Mouse (Mus musculus): ENCODE data around the gene Rpa3. TPM values are rescaled to one million over a fixed set of nuclear protein-coding genes. Genes with fewer than 3 reads are reported as not detected.

The Rpa3 gene
- total and polyA plus RNA-seq, 2 experiments from 2014 or later: 23.8 to 38.6 TPM

- H3K9ac ChIP-seq (replicated peaks; ENCODE audit: low read length): peak within 1 kb of the TSS; percentile 88
- DNase-seq (ENCODE audit: low spot score) (peak; percentile 93), ATAC-seq (peak; percentile 99)
- TF ChIP-seq CTCF (IDR thresholded peaks at IDR 0.05; ENCODE audit: low read depth): 0 out of 2 replicates have a peak, but pooled peaks have one; percentile 27
- no peaks in the 10 kb centered on the region for H3K36me3 ChIP-seq (ENCODE audit: insufficient read depth, low read length)
- H3K4me3 ChIP-seq (ENCODE audit: low read length): peak within 1 kb of the TSS; percentile 77
- H3K27me3 ChIP-seq (ENCODE audit: insufficient read depth, low read length): no peaks in the 10 kb centered on the region
- H3K9me3 ChIP-seq (ENCODE audit: low read length): no peaks in the 10 kb centered on the region
- 0 out of 2 replicates have a peak, but pooled peaks cover 4% of the 10 kb centered on the region for H3K4me1 ChIP-seq (ENCODE audit: insufficient read depth, low read length)
- peak within 1 kb of the TSS; percentile 93 for H3K27ac ChIP-seq
- WGBS: under 1% methylated on average over 62 of the region's 90 CpGs
- H3K4me2 ChIP-seq (ENCODE audit: low read depth, low read length): peak within 1 kb of the TSS; percentile 55
These were observed 49.7 kb downstream of the Rpa3 start, which contains the start of gene Mios for GRCm38 (mm10) chr6:8209047-8209865. Gene Mios, plus strand, starts transcription at chr6:8209222.

Other genes with a start within 250 kb of the Rpa3 start
- 0.75 and 0.94 TPM in 2 replicates for gene Col28a1, start 66.6 kb downstream of the Rpa3 start, total RNA-seq (2014; rRNA removed)
- 1.4 and 1.5 TPM in 2 replicates for gene Col28a1, start 66.6 kb downstream of the Rpa3 start, polyA plus RNA-seq (2015; fragmentation: Nextera tagmentation; extraction: Ambion mirVana)
- gene Mios, start 50.0 kb downstream of the Rpa3 start, total RNA-seq (2014; rRNA removed): 18.9 and 20.8 TPM in 2 replicates
- gene Mios, start 50.0 kb downstream of the Rpa3 start, polyA plus RNA-seq (2015; fragmentation: Nextera tagmentation; extraction: Ambion mirVana): 21.3 and 21.4 TPM in 2 replicates
- gene Umad1, start 115 bp upstream of the Rpa3 start, total RNA-seq (2014; rRNA removed): 16.9 and 24.2 TPM in 2 replicates
- gene Umad1, start 115 bp upstream of the Rpa3 start, polyA plus RNA-seq (2015; fragmentation: Nextera tagmentation; extraction: Ambion mirVana): 56.6 and 57.8 TPM in 2 replicates
- 1.8 and 6.6 TPM in 2 replicates for gene Gm45062, start 277 bp upstream of the Rpa3 start, total RNA-seq (2014; rRNA removed)
- 4.7 and 4.9 TPM in 2 replicates for gene Gm45062, start 277 bp upstream of the Rpa3 start, polyA plus RNA-seq (2015; fragmentation: Nextera tagmentation; extraction: Ambion mirVana)